Comparison of ENCODE assay signal across 16 mouse cellular contexts in the genomic region with DNA sequence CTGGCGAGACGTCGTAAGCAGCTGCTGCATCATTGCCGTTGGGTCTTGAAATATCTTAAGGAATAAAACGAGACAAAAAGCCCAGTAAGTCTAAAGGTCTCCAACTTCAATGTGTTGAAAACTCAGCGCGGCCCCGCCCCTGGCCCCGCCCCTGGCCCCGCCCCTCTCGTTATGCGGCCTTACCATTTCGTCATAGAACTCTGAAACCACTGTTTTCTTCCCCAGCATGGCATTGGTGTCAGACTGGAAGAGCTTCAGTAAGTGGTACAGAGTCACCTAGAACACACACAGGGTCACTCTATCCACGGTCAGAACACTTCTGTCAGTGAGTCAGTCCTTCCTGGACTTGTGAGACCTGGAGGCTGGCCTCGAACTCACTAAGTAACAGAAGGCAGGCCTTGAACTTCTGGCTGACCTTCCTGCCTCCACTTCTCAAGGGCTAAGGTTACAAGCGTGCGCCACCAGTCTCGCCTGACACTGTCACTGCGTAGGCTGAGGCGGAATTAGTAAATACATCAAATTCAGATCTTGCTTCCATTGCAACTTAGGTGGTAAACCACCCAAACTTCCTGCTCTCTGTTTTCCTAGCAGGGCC. TPM values are rescaled to one million over a fixed set of nuclear protein-coding genes. Genes with fewer than 3 reads are reported as not detected.
DNase-seq lines count a peak whose midpoint lies in the region; ATAC-seq and TF ChIP-seq lines count a peak whose summit lies in the region.
"Had no signal": no experiment of that assay in that cellular context is flagged by ENCODE, and none has a peak within 500 bp of the region (broad histone marks: within the 10 kb centered on the region; RNA-seq: fewer than 3 reads in every experiment).

No protein-coding gene starts in this region.

- H3ac ChIP-seq in C2C12 (ENCODE audit: control insufficient read depth, insufficient read length, low read depth) = peak overlapping the region; percentile 24

- ATAC-seq in forebrain, embryonic 14.5 days = peak; percentile 5; the same call in 1 of the 2 replicates
- ATAC-seq in forebrain, embryonic 13.5 days = no peak
- ATAC-seq in liver, embryonic 14.5 days (ENCODE audit: insufficient read depth) = peak; percentile 49; the same call in 1 of the 2 replicates
- no peak for ATAC-seq in erythroblast, adult 5-6 weeks (replicated peaks; ENCODE audit: low FRiP score, poor library complexity, severe bottlenecking)
- no peak for ATAC-seq in hindbrain, embryonic 16.5 days

- TF ChIP-seq CTCF in C2C12 (IDR thresholded peaks at IDR 0.05; ENCODE audit: control insufficient read depth, insufficient read depth, insufficient read length) = no peak
- no peak for TF ChIP-seq CTCF in liver, embryonic 14.5 days (IDR thresholded peaks at IDR 0.05; ENCODE audit: low read depth)

- H3K9ac ChIP-seq in forebrain, embryonic 14.5 days (ENCODE audit: low read length) = no peak overlapping the region
- H3K9ac ChIP-seq in forebrain, embryonic 13.5 days = no peak overlapping the region
- H3K9ac ChIP-seq in liver, embryonic 14.5 days (replicated peaks) = no peak overlapping the region
- no peak overlapping the region for H3K9ac ChIP-seq in hindbrain, embryonic 16.5 days (ENCODE audit: low read depth, low read length)
- H3K9ac ChIP-seq: hindbrain, embryonic 15.5 days had no signal

- H3K79me3 ChIP-seq in C2C12 (ENCODE audit: low read depth) = peaks cover 4% of the 10 kb centered on the region

- no peaks in the 10 kb centered on the region for H3K27me3 ChIP-seq in forebrain, embryonic 14.5 days (replicated peaks; ENCODE audit: control insufficient read depth, insufficient read depth, low read length)
- no peaks in the 10 kb centered on the region for H3K27me3 ChIP-seq in forebrain, embryonic 13.5 days
- no peaks in the 10 kb centered on the region for H3K27me3 ChIP-seq in C2C12 (ENCODE audit: control insufficient read depth, insufficient read depth, insufficient read length)
- H3K27me3 ChIP-seq in liver, embryonic 14.5 days (ENCODE audit: control insufficient read depth, insufficient read depth, low read length) = no peaks in the 10 kb centered on the region
- no peaks in the 10 kb centered on the region for H3K27me3 ChIP-seq in heart, embryonic 10.5 days (ENCODE audit: insufficient read depth, poor library complexity, severe bottlenecking)
- no peaks in the 10 kb centered on the region for H3K27me3 ChIP-seq in hindbrain, embryonic 16.5 days (replicated peaks; ENCODE audit: control insufficient read depth, insufficient read depth, low read length)
- H3K27me3 ChIP-seq: CH12.LX; hindbrain, embryonic 15.5 days had no signal

- H3K4me2 ChIP-seq in forebrain, embryonic 14.5 days (ENCODE audit: low read length) = no peak overlapping the region
- H3K4me2 ChIP-seq in forebrain, embryonic 13.5 days = no peak overlapping the region
- H3K4me2 ChIP-seq in liver, embryonic 14.5 days (ENCODE audit: low read depth) = no peak overlapping the region
- H3K4me2 ChIP-seq in hindbrain, embryonic 16.5 days (ENCODE audit: low read length) = no peak overlapping the region
- H3K4me2 ChIP-seq: hindbrain, embryonic 15.5 days had no signal

- H3K79me2 ChIP-seq in C2C12 (ENCODE audit: control insufficient read depth, insufficient read depth) = peaks cover 21% of the 10 kb centered on the region

- H3K9me3 ChIP-seq in forebrain, embryonic 14.5 days (replicated peaks; ENCODE audit: control insufficient read depth, low read length) = no peaks in the 10 kb centered on the region
- H3K9me3 ChIP-seq in forebrain, embryonic 13.5 days (replicated peaks) = no peaks in the 10 kb centered on the region
- H3K9me3 ChIP-seq in liver, embryonic 14.5 days (ENCODE audit: control insufficient read depth, low read length) = no peaks in the 10 kb centered on the region
- H3K9me3 ChIP-seq in heart, embryonic 10.5 days = no peaks in the 10 kb centered on the region
- H3K9me3 ChIP-seq in hindbrain, embryonic 16.5 days (ENCODE audit: control insufficient read depth, low read length) = no peaks in the 10 kb centered on the region
- H3K9me3 ChIP-seq: hindbrain, embryonic 15.5 days had no signal

- H3K4me1 ChIP-seq in forebrain, embryonic 14.5 days (ENCODE audit: control insufficient read depth, insufficient read depth, low read length) = no peaks in the 10 kb centered on the region
- H3K4me1 ChIP-seq in forebrain, embryonic 13.5 days = peaks cover 4% of the 10 kb centered on the region
- peaks cover 0 to 5% of the 10 kb centered on the region in 2 experiments; a peak in 2 of 4 replicates for H3K4me1 ChIP-seq in liver, embryonic 14.5 days (replicated peaks; ENCODE audit: control insufficient read depth in 2 of 2, insufficient read depth in 2 of 2, low read length in 1 of 2)
- 0 out of 2 replicates have a peak, but pooled peaks cover 1% of the 10 kb centered on the region for H3K4me1 ChIP-seq in heart, embryonic 10.5 days
- H3K4me1 ChIP-seq in hindbrain, embryonic 16.5 days (ENCODE audit: control insufficient read depth, insufficient read depth, low read depth, low read length) = no peaks in the 10 kb centered on the region

- DNase-seq in forebrain, embryonic 14.5 days (ENCODE audit: low spot score) = no peak
- DNase-seq in adrenal gland, postnatal 25 days = peak; percentile 38
- no peak for DNase-seq in liver, embryonic 14.5 days (ENCODE audit: low read depth in 3 of 3, low spot score in 3 of 3)
- DNase-seq in heart, embryonic 10.5 days (ENCODE audit: low spot score) = no peak

- TF ChIP-seq EP300 in liver, embryonic 14.5 days (IDR thresholded peaks at IDR 0.05; ENCODE audit: low read depth) = no peak

- no peak overlapping the region for H3K4me3 ChIP-seq in forebrain, embryonic 14.5 days (ENCODE audit: low read depth, low read length)
- H3K4me3 ChIP-seq in forebrain, embryonic 13.5 days = no peak overlapping the region
- H3K4me3 ChIP-seq in C2C12 (ENCODE audit: insufficient read depth, poor library complexity, severe bottlenecking) = no peak overlapping the region
- no peak overlapping the region for H3K4me3 ChIP-seq in liver, embryonic 14.5 days (ENCODE audit: insufficient read depth in 1 of 2, low read depth in 2 of 2, low read length in 2 of 2)
- no peak overlapping the region for H3K4me3 ChIP-seq in heart, embryonic 10.5 days
- no peak overlapping the region for H3K4me3 ChIP-seq in hindbrain, embryonic 16.5 days (ENCODE audit: low read length)
- H3K4me3 ChIP-seq: hindbrain, embryonic 15.5 days had no signal

- WGBS in forebrain, embryonic 14.5 days = 79% methylated on average over 20 of the region's 20 CpGs
- 79% methylated on average over 20 of the region's 20 CpGs for WGBS in forebrain, embryonic 13.5 days
- WGBS in liver, embryonic 14.5 days (ENCODE audit: insufficient replicate concordance) = 74% methylated on average over 20 of the region's 20 CpGs
- 81% methylated on average over 20 of the region's 20 CpGs for WGBS in heart, embryonic 10.5 days
- WGBS in hindbrain, embryonic 16.5 days = 83% methylated on average over 20 of the region's 20 CpGs

- H3K36me3 ChIP-seq in forebrain, embryonic 14.5 days (ENCODE audit: control insufficient read depth, insufficient read depth, low read length) = peaks cover 85% of the 10 kb centered on the region
- peaks cover 90% of the 10 kb centered on the region for H3K36me3 ChIP-seq in forebrain, embryonic 13.5 days (ENCODE audit: poor library complexity, severe bottlenecking)
- peaks cover 83% of the 10 kb centered on the region for H3K36me3 ChIP-seq in C2C12 (ENCODE audit: control insufficient read depth, insufficient read depth)
- H3K36me3 ChIP-seq in liver, embryonic 14.5 days (replicated peaks; ENCODE audit: control insufficient read depth, insufficient read depth, low read depth) = peaks cover 65% of the 10 kb centered on the region
- peaks cover 80% of the 10 kb centered on the region for H3K36me3 ChIP-seq in heart, embryonic 10.5 days
- peaks cover 51% of the 10 kb centered on the region for H3K36me3 ChIP-seq in hindbrain, embryonic 16.5 days (ENCODE audit: control insufficient read depth, insufficient read depth, low read length)

- no peak overlapping the region for H3K27ac ChIP-seq in forebrain, embryonic 14.5 days (ENCODE audit: low read depth, low read length)
- H3K27ac ChIP-seq in forebrain, embryonic 13.5 days = no peak overlapping the region
- H3K27ac ChIP-seq in liver, embryonic 14.5 days = no peak overlapping the region
- H3K27ac ChIP-seq in heart, embryonic 10.5 days = no peak overlapping the region
- H3K27ac ChIP-seq in hindbrain, embryonic 16.5 days (ENCODE audit: low read depth, low read length) = no peak overlapping the region
- H3K27ac ChIP-seq: hindbrain, embryonic 15.5 days had no signal

TF ChIP-seq in C2C12, 6 proteins besides CTCF, POLR2A, EP300 and RAD21 (continues in another document):
- TF ChIP-seq FOSL1 (IDR thresholded peaks at IDR 0.05; ENCODE audit: insufficient read depth, low read length, poor library complexity, severe bottlenecking) (no peak), USF1 (IDR thresholded peaks at IDR 0.05; ENCODE audit: low read depth) (no peak), MYOG (IDR thresholded peaks at IDR 0.05; ENCODE audit: control insufficient read depth, extremely low read depth, insufficient read length) (no peak)

RNA-seq across cellular contexts. Expression of gene Yeats4, which starts 7.0 kb away (rescaled TPM):
- 128 and 143 TPM in 2 replicates for polyA plus RNA-seq in forebrain, embryonic 14.5 days (2014; fragmentation: Nextera tagmentation; extraction: Ambion mirVana)
- 125 and 126 TPM in 2 replicates for polyA plus RNA-seq in forebrain, embryonic 13.5 days (2015; fragmentation: Nextera tagmentation; extraction: Ambion mirVana)
- polyA plus RNA-seq in C2C12 (2012; fragmentation: generic; extraction: Trizol) = 40.8 TPM
- total RNA-seq in adrenal gland, postnatal 25 days (2021) = 42.6 and 51.7 TPM in 2 replicates
- polyA plus RNA-seq in liver, embryonic 14.5 days (2012; rRNA removed) = 23.6 and 36.1 TPM in 2 replicates
- polyA plus RNA-seq in liver, embryonic 14.5 days (2014; fragmentation: Nextera tagmentation; extraction: Ambion mirVana) = 42.0 and 48.7 TPM in 2 replicates
- 63.4 and 76.6 TPM in 2 replicates for polyA plus RNA-seq in heart, embryonic 10.5 days (2016; fragmentation: Nextera tagmentation; extraction: Ambion mirVana)
- total RNA-seq in erythroblast, adult 5-6 weeks (2015; ENCODE audit: low replicate concordance) = 25.9 and 28.6 TPM in 2 replicates
- 25.0 and 51.6 TPM in 2 replicates for total RNA-seq in erythroblast, adult 5-6 weeks (2017; ENCODE audit: low replicate concordance)
- polyA plus RNA-seq in hindbrain, embryonic 16.5 days (2015; fragmentation: Nextera tagmentation; extraction: Ambion mirVana) = 82.9 and 83.3 TPM in 2 replicates

RNA-seq across cellular contexts. Expression of gene 9530003J23Rik, which starts 21.2 kb away (rescaled TPM):
- polyA plus RNA-seq in forebrain, embryonic 14.5 days (2014; fragmentation: Nextera tagmentation; extraction: Ambion mirVana) = not detected in 2 replicates
- not detected in 2 replicates for polyA plus RNA-seq in forebrain, embryonic 13.5 days (2015; fragmentation: Nextera tagmentation; extraction: Ambion mirVana)
- polyA plus RNA-seq in C2C12 (2012; fragmentation: generic; extraction: Trizol) = 0.07 TPM
- total RNA-seq in adrenal gland, postnatal 25 days (2021) = not detected in 2 replicates
- not detected in 2 replicates for polyA plus RNA-seq in liver, embryonic 14.5 days (2012; rRNA removed)
- not detected in 2 replicates for polyA plus RNA-seq in liver, embryonic 14.5 days (2014; fragmentation: Nextera tagmentation; extraction: Ambion mirVana)
- not detected in 2 replicates for polyA plus RNA-seq in heart, embryonic 10.5 days (2016; fragmentation: Nextera tagmentation; extraction: Ambion mirVana)
- total RNA-seq in erythroblast, adult 5-6 weeks (2015; ENCODE audit: low replicate concordance) = not detected in 2 replicates
- total RNA-seq in erythroblast, adult 5-6 weeks (2017; ENCODE audit: low replicate concordance) = 0.56 TPM in 1 of 2 replicates, not detected in the other
- not detected in 2 replicates for polyA plus RNA-seq in hindbrain, embryonic 16.5 days (2015; fragmentation: Nextera tagmentation; extraction: Ambion mirVana)
- total RNA-seq: CH12.LX; gastrocnemius, postnatal 10 days; layer of hippocampus, postnatal 14 days had no signal
- polyA plus RNA-seq: brain, embryonic 14.5 days; heart, embryonic 16.5 days; hindbrain, embryonic 15.5 days; limb, embryonic 14.5 days; neural tube, embryonic 14.5 days had no signal

Comparison
In these comparisons a context has a peak if more than half of its experiments do, and no peak if none do; other contexts are left out.
1. ATAC-seq: peak in forebrain, embryonic 14.5 days (single experiment) and liver, embryonic 14.5 days (single experiment); none in forebrain, embryonic 13.5 days (single experiment), erythroblast, adult 5-6 weeks (single experiment) and hindbrain, embryonic 16.5 days (single experiment).